Mouse (Mus musculus) urinary bladder, postnatal 10 days (tissue): Measurements from ENCODE around the gene Dlgap1.

Source experiments
- DNase-seq: peaks from one replicate; pipeline ENCODE4 v3.0.0; 2022; ENCODE audit warnings: low spot score

Gene Dlgap1

DNA sequence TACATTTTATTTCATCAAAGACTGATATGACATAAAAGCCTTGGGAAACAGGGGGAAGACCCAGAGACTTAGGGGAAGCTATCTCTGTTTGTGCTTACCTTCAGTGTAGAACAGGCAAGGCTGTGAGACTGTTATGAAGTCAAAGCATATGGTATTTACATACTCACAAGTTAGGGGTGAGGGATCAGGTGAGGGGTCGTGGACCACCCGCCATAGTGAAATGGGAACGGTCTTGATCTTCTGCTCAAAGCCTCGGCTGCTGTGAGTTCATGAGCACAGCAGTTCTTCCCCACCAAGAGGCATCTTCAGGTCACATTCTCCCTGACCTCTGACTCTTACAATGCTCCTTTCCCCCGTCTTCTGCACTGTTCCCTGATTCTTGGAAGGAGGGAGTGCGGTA, 658.1 kb downstream of the Dlgap1 start:
- DNase-seq, result no peak

DNA sequence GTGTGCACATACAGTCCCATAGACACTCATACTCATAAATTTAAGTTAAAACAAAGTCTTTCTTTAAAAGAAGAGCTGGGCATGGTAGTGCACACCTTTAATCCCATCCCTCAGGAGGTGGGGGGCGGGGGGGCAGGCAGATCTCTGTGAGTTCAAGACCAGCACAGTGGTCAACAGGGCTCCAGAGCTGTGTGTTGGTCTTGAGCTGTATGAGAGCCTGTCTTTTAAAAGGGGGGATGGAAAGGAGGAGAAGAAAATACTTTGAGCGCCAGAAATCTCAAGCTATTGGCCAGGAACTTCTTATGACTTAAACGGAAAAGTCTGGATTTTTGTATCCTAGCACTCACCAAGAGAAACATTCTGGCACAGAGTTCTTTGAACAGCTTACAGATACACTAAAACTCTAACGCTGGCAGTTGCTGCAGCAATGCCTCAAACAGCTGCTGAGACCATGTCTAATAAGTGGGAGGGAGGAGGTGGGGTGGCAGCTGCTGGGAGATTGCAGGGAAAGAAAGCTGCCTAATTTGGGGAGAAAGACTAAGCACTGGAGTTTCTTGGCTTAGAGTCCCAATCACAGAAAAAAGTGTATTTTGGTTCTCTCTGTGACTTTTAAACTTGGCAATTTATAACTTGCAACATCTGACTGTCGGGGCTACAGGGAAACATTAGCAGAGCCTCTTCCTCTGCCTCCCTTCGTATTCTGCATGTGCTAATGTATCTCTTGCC, 660.9 kb downstream of the Dlgap1 start:
- DNase-seq, result no peak

DNA sequence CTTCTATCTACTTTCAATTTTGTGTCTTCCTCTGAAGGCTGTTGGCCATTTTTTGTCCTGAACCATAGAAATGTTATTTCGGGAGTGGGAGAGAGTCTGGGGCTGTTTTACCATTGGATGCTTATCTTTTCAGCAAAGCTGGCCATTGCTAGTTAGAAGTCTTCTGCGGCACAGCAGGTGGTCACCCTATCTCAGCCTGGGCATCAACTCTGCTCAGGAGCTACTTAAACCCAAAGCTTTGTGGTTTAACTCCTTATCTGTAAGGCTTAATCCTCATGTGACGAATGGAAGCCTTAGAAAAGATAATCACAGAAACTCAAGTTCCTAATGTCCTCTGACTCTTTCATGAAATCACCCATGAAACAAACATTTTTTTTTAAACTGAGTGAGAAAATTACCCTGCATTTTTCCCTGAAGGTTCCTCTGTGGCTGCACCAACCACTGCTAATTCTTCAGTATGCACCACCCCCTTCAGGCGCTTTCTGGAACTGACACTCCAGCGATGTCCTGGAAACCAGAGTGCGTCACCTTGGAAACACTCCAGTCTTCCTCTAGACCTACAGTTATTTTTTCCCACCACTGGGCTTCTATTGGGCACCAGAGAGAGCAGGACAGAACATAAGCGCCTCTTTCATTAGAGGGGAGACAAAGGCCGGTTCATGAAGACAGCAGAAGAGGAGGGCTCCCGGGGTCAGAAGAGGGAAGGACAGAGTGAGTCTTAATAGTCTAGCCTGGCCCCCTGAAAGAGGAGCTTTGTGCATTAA, 664.5 kb downstream of the Dlgap1 start:
- DNase-seq, result peak; percentile 21

DNA sequence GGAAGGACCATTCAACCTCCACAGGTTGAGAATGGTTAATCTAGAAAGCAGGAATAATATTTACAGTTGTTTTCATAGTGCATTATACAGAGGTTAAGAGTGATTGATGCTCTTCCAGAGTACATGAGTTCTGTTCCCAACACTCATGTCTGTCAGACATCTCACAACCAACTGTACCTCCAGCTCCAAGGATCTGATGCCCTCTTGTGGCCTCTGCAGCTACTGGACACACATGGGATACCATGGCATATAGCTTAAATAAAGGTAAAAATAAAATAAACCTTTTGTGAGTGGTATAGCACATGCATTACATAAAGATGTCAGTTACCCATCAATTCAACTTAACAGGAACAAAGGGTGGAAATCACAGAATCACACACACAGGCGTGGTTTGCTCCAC, 674.3 kb downstream of the Dlgap1 start:
- no peak for DNase-seq

DNA sequence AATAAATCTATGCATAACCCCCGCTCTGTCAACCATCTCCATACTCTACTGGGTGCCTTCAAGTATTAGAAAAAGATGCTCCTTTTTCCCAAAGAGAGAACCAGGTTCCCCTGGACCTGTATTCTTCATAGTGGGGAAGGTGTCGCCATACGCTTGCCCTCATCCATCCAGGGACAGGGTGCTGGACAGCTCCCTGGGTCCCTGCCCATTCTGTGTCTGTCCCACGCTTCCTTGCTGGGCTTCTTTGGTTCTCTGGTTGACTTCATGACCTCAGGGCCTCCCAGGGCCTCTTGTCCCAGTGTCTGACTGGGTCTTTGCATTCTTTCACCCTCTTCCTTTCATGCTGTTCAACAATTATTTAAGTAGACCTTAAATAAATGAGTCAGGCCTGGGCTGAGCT, 677.8 kb downstream of the Dlgap1 start:
- no peak for DNase-seq

DNA sequence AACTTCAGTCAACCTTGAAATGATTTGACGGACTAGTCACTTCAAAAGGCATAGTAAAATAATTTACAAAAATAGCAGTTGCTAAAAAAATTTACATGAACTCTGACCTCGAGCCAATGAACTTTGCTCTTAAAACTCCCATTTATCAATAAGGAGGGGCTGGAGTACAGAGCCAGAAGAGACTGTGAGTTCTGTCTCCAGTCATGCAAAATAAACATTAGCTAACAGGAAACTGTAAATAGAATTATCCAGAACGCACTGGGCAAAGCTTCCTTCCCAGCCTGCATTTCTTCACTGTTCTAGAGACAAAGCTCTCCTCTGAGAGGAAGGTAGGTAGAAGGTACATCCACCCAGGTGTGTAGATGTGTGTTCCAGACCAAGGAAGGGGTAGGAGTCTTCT, 692.5 kb downstream of the Dlgap1 start:
- no peak for DNase-seq

DNA sequence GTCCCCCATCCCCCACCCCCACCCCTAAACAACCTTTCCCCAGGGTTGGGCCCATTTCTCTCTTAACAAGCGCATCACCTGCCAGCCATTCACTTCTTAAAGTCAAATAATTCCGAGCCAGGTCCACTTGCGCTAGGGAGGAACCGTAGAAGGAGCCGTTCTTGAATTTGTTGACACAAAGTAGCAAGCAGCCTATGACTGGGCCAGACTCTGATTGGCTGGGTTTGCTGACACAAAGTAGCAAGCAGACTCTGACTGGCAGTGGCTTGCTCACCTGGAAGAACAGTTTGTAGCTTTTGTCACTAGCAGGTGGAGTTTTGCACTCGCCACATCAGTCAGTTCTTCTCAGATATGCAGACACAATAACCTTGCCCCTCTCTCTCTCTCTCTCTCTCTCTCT, 695.1 kb downstream of the Dlgap1 start:
- no peak for DNase-seq

DNA sequence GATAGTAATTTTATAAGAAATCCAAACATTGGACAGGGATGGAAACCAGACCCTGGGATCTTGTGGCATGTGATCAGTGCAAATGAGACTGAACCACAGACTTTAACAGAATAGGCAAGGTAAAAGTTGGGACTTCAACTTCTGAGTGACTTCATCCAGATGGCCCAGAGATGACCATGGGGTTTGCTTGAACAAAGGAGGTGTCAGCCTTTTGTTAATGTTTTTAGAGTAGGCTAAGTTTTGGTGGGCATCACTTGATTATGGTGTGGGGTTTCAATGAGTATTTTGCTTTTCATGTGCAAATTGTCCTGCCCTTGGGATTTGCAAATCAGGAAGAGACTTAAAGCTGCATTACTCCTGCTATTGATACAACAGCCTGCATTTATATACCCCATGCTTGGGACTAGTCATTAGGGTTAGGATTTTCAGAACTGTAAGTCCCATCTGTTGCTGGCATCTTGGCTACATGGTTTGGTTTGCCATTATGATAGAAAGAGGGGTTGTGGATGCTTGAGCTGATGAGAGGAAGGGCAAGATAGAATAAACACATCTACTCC, 695.7 kb downstream of the Dlgap1 start:
- DNase-seq, result no peak

DNA sequence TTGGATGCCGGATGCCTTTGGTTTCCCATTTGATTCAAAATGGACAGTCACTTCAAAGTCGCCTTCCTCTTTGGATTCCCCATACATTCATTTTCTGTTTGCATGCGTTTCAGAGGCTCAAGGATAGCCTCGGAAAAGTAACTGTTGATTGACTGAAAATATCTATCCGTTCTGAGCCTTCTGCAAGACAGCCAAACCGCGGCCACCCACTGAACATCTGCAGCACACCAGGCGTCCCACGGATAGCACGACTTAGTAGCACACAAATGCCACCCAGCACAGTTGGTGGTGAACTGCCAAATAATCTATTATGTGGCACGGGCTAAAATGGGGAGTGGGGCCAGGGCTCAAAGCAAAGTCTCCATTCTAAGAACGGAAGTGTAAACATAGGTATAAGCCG, 705.1 kb downstream of the Dlgap1 start:
- DNase-seq, result no peak

DNA sequence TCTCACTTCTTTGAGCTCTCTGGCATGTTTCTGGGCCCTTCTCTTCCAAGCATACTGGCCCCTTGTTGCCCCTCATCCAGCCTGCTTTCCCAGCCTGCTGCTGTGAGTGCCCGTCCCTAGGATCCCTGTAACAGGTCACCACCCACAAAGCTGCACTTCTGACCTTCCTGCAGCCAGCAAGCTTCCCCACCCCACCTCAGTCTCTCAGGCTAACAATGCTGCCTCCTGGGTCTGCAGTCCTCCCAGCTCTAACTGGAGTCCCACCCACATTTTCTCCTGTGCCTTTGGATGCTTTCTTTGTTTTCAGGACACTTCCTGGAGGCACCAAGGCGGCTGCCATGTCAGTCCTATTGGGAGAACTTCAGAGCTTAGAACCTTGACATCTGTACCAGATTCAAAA, 707.6 kb downstream of the Dlgap1 start:
- DNase-seq, result no peak

DNA sequence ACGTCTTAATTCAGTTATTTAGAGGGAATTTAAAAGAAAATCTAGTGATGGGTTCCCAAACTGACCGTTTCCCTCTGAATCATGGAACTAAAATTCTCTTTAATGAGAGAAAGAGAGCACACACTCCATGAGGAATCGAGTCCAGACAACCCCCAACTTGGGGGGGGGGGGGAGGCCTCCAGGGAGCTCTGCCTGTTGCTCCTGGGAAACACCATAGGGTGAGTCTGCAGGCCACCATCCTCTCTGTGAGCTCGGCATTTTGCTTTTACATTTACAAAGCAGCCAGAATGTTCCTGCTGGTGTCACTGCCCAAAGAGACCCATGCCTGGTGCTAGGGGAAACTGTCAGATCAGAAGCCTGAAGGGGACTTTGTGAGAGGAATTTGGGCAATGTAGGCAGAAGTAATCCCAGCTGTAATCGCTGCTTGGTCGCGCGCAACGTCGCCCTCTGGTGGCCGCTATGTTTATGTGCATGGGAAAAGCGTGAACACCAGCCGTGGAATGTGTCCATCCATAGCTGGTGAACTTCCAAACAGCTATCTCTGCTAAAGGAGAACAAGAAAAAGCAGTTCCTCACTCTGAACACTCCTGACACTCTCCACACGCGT, 714.8 kb downstream of the Dlgap1 start:
- DNase-seq, result peak; percentile 54

DNA sequence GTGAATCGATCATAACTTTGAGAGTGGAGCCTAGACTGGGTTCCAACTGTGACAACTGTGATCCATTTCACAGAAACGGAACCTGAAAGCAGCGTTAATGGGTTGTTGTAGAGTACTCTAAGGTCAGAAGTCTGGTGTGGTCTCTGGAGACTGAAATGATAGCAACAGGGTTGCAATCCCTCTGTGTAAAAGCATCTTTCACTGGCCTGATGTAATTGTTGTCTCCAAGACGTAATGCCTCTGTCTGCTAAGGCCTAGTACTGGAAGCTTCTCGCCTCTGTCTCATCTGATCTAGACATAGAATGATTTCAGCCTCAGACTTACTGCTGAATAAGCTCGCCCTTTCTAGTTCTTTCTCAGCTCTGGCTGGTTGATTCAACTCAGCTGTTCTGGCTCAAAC, 721.3 kb downstream of the Dlgap1 start:
- DNase-seq, result no peak

DNA sequence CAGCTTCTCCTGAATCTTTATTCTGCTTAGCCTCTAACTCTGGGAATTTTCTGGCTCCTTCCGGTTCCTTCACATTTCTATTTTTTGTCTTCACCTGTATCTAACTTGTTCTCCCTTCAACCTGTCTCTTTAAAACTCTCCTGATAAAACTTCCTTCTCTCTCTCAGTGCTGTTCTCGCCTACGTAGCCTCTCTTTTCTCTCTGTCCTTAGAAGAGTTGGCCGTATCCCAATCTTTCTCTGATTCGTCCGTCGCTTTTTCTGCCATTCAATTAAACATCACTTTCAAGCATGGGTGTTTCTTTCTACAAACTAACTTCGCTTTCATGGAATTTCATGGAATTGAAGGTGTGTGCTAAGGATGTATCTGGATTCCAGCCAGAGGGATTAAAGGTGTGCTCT, 721.7 kb downstream of the Dlgap1 start:
- DNase-seq, result no peak

DNA sequence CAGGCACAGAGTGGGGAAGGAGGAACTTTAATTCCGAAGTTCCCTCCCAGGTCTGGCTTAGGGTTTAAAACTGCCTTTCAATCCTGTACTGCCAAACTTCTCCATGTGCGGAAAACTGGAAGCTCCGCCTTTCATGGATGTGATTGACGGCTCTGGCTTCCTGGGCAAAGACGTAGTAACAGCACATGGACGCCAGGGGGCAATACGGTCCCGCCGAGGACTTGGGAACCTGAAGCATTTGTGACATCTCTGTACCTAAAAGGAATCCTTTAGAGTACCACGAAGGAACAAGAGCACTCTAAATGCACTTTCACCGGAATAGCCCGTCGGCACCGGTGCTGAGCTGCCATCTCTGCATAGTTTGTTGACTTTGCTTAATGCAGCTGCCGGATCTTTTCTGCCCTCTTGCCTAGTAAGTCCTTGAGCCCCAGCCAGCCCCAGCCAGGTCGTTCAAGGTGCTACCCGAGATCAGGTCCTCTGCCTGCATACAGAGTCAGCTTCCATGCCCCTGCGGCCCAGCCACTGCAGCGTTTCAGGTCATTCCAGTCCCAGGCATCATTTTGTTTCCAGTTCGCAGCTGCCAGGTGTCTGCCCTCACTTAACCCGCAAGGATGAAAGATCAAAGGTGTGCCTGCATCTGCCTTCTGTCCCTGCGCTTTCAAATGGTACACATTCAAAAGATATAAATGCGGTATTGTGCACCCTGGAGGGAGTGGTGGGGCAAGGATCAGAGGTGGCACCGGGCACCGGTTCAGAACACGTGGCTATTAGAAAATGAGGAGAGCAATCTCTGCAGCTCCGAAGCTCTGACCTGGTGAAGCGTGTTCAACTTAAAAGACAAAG, 738.3 kb downstream of the Dlgap1 start:
- DNase-seq, result peak; percentile 45

DNA sequence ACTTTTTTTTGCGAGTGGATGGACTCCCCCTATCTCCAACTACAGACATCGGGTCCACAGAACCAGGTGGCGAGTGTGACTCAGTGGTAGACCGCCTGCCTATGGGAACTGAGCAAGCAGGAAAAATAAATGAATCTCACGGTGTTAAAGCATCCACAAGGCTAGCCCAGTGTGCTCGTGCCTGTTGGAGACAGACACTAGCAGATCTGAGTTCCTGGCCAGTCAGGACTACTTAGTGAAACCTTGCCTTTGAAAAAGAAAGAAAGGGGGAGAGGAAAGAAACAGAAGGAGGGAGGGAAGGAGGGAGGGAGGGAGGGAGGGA, 738.9 kb downstream of the Dlgap1 start:
- DNase-seq, result no peak

DNA sequence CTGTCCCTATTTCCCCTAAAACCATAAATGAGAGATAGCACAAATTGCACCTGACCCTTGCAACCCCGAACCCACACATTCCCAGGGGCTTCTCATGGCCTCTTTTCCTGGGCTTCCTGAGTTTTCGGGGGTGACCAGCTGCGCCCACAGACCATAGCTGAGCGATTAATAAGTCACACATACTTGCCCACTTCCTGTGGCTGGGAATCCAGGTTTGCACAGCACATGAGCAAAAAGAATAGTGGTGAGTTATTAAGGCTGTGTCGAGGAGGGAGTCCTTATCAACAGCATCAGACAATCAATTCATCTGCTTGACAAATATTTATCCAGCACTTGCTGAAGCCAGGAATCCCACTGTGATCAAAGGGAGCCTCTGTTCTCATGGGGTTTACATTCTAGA, 740.7 kb downstream of the Dlgap1 start:
- DNase-seq, result no peak

DNA sequence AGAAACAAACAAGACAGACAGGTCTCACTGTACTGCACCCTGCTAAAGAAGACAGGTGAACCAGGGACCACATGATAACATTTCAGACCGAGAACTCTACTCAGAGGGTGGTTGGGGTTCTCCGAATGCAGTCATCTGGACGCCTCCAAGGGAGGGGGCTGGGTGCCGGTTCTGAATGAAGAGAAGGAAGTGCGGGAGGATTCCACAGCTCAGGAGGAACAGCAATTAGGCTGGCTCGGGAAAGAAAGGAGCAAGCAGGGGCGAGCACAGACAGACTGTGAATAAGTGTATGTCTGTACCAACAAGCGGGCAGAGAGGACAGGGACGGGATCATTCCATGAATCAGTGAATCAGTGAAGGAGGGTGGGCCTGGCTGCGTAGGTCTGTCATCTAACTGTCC, 744.6 kb downstream of the Dlgap1 start:
- DNase-seq, result no peak

DNA sequence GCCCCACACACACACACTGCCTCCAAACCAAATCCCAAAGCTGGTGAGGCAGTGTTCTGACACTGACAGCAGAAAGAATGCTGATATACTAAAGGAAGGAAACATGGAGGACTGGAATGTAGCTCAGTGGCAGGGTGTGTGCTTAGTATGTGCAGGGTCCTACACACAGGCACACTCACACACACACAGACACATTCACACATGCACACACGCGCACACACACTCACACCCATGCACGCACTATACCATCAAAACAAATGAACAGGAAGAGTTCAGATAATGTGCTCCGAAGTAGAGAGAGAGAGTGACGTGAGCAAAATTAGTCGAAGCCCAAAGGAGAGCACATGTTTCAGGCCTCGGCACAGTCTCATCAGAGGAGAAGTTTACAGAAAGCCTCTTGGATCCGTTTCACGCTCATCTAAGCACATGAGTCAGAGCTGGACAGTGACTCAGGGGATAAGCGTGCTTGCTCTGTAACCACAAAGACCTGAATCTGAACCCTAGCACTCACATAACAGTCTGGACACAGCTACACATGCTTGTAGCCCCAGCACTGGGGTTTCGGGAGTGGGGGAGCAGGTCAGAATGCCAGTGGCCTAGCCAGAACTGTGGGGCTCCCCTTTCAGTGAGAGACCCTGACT, 750.9 kb downstream of the Dlgap1 start:
- no peak for DNase-seq

DNA sequence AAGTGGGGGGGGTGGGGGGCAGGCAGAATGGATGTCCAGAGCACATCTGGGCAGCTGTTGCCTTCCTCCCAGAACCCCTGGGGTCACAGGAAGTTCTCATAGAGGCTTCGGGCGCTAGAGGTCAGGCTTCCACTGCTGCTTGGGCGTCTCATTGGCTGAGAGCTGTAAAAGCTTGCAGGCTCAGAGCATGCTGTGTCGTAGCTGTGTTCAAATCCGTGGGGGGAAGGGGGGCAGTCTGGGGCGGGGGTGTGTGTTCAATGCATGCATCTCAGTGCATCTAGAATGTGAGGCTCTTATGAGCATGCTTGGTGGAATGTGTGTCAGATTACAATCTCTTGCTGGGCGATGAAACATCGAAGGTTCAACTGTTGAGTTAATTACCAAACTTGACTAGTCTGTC, 751.9 kb downstream of the Dlgap1 start:
- DNase-seq, result no peak

DNA sequence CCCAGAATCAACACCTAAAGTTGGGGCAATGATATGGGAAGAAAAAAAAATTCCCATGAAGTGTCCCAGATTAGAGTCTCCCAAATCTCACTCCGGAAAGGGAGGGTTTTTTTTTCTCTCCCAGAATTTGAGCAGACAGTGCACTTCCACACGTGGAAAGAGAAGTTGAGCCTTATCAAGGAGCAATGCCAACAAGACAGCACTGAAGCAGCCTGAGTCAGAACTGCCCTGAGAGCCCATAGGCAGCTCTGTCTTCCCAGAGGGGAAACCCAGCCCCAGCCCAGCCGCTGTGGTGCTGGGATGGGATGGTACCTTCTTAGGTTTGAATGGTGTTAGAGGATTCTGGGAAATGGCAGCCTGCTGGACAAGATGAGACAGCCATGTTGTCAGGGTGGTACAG, 753.3 kb downstream of the Dlgap1 start:
- no peak for DNase-seq

DNA sequence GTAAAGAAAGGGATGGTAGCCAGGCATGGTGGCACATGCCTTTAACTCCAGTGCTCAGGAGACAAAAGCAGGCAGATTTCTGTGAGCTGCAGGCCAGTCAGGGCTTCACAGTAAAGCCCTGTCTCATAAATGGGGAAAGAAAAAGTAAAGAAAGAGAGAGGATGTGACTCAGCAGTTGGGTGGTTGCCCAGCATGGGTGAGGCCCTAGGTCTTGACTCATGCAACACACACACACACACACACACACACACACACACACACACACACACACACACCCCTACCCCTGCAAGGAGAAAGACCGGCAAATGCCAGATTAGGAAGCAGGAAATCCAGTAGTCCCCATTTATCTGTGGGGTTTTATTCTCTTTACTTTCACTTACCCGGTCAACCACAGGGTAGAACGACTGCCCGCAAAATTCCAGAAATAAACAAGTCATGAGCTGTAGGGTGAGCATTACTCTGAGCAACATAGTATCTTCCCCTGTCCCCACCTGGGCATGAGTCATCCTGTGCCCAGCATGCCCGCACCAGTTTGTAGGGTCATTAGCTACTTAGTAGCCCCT, 759.9 kb downstream of the Dlgap1 start:
- DNase-seq, result peak; percentile 68

DNA sequence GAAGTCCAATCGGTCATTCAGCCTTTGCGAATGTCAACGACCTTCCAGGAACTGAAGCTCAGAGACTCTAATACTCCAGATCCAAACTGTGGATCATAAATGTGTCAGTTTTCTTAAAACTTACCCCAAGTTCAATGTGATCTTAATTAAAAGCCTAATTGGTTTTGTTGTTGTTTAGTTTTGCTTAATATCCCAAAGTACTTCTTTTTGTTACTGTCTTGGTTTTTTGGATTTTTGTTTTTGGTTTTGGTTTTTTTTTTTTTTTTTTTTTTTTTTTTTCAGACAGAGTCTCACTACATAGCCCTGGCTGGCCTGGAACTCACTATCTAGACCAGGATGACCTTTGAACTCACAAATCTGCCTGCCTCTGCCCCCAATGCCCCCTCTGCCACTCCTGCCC, 765.9 kb downstream of the Dlgap1 start:
- DNase-seq, result no peak
